Mouse (Mus musculus) heart, postnatal 0 days (tissue): Measurements from ENCODE around the gene Lix1.

ENCODE experiments used
- CTCF ChIP-seq: IDR thresholded peaks from 2 replicates; pipeline ENCODE4 v1.5.1; 2016; ENCODE audit warnings: antibody characterized with exemption, control low read depth, low read depth
- EP300 ChIP-seq: IDR thresholded peaks from 2 replicates; pipeline ENCODE4 v1.6.1; 2016; ENCODE audit warnings: antibody characterized with exemption, low read depth

- TF ChIP-seq CTCF = no peak
- TF ChIP-seq EP300 = peak; percentile 100
Measured at GRCm38 (mm10) chr17:17373918-17374910, 28.3 kb upstream of the Lix1 start, which contains the start of gene Riok2.
